Mouse (Mus musculus): ENCODE measurements at regions not wholly inside any gene's neighbourhood (a gene's known extent, or its start where the extent isn't known, plus 50 kb on each side); places are given as distances from the start of the nearest gene placed in this dataset.

- no peak for DNase-seq
Observed at GRCm38 (mm10) chr12:99039497-99040322, 119.3 kb downstream of the Ttc8 start.

- no peak for DNase-seq
Observed at GRCm38 (mm10) chr12:99041606-99042005, 121.2 kb downstream of the Ttc8 start.

DNA sequence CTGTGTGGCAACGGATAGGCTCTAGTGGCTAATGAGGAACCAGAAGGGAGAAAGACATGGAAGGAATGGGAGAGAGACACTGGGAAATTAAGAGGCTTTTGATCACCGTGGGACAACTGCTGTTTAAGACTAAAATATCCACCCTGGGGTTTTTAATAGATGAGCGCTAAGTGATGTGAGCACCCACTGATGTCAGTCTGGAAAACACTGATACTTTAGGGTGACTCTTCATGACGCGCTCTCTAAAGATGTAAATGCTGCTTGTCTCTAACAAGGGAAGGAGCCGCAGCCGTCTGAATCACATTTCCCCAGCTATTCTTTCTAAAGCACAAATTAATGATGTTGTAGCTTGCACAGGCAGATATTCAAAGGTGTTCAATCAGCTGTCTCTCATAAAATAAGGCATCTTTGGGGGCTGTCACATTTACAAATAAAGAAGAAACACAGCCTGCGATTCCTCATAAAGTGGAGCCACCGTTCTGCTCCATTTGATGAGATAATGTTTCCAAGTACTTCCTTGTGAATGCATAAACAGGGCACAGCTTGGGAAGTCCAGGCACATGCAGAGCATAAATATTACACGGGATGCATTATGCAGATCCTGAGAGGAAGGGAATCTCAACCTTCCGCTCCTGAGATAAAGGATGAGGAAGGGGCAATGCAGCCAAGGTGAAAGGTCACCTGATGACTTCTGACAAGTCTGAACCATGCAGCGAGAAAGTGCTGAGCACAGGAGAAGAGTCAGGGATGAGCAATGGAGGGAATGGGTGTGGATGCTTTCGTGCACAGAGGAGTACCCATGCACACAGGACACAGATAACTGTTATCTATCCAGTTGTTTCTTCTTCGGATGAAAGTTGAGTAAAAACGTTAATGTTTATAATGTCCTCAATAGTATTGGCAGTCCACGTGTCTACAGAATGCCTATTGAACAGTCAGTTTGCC, 122.8 kb downstream of the Ttc8 start:
- no peak for DNase-seq

DNA sequence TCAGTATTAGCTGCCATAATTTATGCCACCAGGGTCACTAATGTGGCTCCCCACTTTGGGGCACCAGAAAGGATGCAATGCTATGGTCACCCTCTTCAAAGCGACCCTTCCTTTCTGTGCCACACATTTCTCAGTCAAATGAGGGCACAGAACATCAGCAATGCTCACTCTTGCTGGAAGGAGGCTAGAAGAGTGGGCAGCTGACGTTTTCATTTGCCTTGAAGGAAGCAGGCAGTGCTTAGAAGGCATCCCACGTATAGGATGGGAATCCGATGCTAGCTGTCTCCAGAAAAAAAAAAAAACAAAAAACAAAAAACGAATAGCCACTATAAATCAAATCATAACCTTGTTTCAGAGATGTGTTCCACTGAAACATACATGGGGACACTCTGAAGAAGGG, 124.1 kb downstream of the Ttc8 start:
- DNase-seq: no peak

- DNase-seq: no peak
Observed at GRCm38 (mm10) chr12:99050426-99050825, 130.1 kb downstream of the Ttc8 start.

- no peak for DNase-seq
Observed at GRCm38 (mm10) chr12:99052599-99052998, 132.2 kb downstream of the Ttc8 start.

DNA sequence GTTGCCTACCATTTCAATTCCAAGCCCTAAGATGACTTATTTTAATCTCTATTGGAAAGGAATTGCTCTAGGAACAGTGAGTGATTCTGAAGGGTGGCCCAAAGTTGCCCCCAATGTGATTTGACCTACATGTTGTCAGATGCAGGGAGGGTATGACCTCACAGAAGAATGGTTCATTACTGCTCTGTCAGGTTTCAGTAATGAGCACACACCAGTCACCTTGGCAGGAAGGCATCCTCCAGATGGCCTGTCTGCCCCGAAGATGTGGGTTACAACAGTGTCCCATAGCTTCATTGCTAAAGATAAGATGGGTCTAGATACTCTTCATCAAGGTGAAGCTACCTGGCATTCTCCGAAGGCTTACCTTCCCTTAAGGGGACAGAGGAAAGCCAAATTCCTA, 137.1 kb downstream of the Ttc8 start:
- no peak for DNase-seq

DNA sequence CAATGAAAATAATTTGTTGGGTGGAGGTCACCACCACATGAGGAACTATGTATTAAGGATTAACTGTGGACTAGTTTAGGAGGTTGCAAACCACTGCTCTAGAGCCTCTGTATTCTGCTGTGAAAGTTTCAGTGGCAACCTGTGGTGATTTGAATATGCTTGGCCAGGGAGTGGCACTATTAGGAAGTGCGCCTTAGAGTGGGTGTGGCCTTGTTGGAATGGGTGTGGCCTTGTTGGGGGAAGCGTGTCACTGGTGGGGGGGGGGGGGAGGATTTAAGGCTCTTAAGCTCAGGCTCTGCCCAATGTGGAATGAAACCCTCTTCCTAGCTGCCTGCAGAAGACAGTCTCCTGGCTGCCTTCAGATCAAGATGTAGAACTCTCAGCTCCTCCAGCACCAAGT, 138.5 kb downstream of the Ttc8 start:
- no peak for DNase-seq

GRCm38 (mm10) chr12:99059491-99059890, 139.1 kb downstream of the Ttc8 start:
- no peak for DNase-seq

GRCm38 (mm10) chr12:99060702-99061101, 140.3 kb downstream of the Ttc8 start:
- no peak for DNase-seq

DNA sequence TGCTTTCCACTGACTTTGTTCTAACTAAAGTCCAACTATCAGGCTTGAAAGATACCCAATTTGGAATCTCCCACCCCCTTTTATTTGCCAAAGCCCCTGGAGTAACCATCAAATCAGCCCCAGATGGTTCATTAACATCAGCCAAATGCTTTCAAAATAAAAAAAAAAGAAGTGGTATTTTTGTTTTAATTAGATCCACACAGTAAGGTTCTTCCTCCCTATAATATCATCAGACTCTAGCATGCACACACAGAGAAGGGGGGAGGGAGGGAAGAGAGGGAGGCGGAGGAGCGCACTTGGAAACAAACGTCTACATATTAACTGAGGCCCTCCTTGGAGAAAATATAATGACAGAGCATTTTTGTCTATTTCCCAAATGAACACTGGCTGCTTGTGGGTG, 143.1 kb downstream of the Ttc8 start:
- no peak for DNase-seq

- no peak for DNase-seq
Observed at GRCm38 (mm10) chr12:99063885-99064284, 143.5 kb downstream of the Ttc8 start.

GRCm38 (mm10) chr12:99067962-99068361, 147.6 kb downstream of the Ttc8 start:
- DNase-seq: no peak

DNA sequence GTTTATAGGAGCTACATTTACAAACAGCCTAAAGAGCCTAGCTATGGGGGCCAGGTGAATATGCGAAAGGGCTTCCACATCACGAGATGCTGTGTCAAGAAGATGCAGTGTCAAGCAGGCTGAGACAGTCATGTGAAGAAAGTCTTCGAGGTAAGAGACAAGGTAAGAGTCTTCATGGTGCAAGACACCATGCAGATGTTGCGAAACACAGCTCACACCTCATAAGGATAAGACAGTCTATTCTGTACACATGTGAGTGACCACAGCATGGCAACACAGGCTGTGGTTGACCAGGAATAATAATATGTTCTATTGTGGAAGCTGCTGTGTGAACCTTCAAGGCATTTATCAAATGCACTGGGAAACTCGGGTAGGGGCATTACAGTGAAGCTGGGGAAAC, 153.4 kb downstream of the Ttc8 start:
- DNase-seq: no peak

DNA sequence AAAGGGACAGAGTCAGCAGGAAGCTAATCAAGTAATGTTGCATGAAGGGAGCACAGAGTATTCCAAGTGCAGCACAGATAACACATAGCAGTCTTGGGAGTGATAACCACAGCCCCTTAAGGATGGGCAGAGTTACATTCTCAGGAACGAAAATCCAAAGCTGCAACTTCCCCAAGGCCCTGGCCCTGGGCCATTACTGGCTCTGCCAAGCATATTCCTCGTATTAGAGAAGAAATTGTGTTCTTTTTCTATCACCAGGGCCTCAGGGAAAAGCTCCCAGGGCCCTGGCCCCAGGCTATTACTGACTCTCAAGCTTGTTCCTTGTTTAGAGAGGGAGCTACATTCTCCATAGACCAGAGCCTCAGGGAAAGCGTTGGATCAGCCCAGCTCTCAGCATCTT, 157.0 kb downstream of the Ttc8 start:
- no peak for DNase-seq

DNA sequence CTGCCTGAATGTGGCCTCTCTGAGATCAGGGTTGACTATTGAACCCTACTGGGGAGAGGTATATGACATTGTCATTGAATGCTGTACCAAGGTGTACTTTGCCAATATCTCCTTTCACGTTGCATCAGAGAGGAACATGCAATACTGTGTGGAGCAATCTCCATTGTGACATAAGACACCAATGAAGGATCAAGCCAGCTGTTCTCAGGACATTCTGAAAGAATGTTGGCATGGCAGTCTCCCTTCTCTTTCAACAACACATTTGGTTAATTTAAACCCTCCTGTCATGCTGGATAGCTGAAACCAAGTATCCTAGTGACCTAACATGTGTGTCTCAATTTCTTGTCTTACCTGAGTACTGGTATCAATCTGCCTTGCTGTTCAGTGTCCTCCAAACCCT, 159.5 kb downstream of the Ttc8 start:
- peak in 1 of 2 experiments; percentile 7 for DNase-seq

- DNase-seq: no peak
Observed at GRCm38 (mm10) chr12:99083616-99084015, 163.2 kb downstream of the Ttc8 start.

GRCm38 (mm10) chr12:99084144-99084543, 163.8 kb downstream of the Ttc8 start:
- peak; percentile 68 to 70 for DNase-seq

DNA sequence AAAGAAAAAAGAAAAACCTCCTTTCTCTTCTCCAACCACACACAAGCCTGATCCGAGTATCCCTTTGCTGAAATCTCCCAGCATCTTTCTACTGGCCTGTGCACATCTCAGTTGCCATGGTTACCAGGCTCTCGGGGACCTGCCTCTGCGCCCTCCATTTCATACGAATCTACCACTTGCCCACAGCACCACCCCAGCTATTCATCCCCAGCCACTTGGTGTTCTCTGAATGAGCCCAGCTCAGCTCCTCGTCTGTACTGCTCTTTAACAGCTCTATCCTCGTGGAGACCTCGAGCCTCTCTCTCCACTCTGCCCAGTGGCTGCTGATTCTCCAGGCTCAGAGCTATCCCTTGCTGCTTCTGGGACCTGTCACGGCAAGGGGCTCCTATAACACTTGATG, 166.9 kb downstream of the Ttc8 start:
- DNase-seq: no peak

- DNase-seq: no peak
Observed at GRCm38 (mm10) chr12:99091770-99092169, 171.4 kb downstream of the Ttc8 start.

DNA sequence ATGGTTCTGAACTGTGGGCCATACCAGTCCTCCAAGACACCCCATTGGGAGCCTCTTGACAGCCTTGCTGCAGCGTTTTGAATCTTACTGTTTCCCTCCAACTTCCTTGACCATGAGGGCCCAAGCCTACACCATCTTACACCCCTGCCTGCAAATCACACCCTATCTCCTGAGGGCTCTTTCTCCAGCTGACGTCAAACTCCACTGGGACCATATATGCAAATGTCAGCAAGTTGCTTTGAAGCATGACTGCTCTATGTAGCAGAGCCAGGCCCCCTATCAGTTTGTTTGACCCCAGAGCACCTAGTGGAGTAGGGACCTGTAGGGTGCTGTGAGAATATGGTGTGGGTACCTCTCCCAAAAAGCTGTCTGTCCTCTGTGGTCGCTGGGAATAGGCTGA, 172.8 kb downstream of the Ttc8 start:
- no peak for DNase-seq

DNA sequence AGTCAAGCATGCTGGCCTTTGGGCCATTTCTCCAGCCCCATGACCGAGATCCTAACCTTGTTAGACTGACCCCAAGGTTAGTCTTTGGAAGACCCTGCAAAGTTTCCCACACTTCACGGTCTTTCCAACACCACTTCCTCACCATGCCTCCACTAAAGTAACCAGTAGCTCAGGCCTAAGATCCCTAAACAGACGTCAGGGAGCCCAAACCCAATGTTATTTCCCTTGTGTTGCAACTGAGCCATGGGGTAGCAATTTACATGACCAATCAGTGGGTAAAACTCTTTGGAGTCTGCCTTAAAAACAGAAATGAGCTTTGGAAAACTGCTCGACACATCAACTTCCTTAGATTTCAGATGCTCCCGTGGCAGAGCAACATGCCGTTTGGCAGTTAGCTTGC, 173.6 kb downstream of the Ttc8 start:
- DNase-seq: no peak

- peak; percentile 78 to 86 for DNase-seq
Observed at GRCm38 (mm10) chr12:99096930-99097617, 176.7 kb downstream of the Ttc8 start.
